Mouse (Mus musculus): ENCODE measurements at regions not wholly inside any gene's neighbourhood (a gene's known extent, or its start where the extent isn't known, plus 50 kb on each side); places are given as distances from the start of the nearest gene placed in this dataset.

GRCm38 (mm10) chr12:97717812-97718211 lies 541.4 kb downstream of the Galc start:
- 90% methylated on average over 5 of the region's 5 CpGs for WGBS
- DNase-seq (ENCODE audit: extremely low spot score, low spot score) = no peak
- H3K36me3 ChIP-seq (replicated peaks) = no peaks in the 10 kb centered on the region
- no peaks in the 10 kb centered on the region for H3K4me1 ChIP-seq
- H3K27ac ChIP-seq = no peak overlapping the region
- peaks cover 7% of the 10 kb centered on the region for H3K9me3 ChIP-seq
- H3K27me3 ChIP-seq (ENCODE audit: poor library complexity, severe bottlenecking) = no peaks in the 10 kb centered on the region
- H3K4me3 ChIP-seq = no peak overlapping the region

Data from forebrain, embryonic 10.5 days (tissue).